Comparison of ENCODE assay signal across 12 mouse cellular contexts in the genomic region with DNA sequence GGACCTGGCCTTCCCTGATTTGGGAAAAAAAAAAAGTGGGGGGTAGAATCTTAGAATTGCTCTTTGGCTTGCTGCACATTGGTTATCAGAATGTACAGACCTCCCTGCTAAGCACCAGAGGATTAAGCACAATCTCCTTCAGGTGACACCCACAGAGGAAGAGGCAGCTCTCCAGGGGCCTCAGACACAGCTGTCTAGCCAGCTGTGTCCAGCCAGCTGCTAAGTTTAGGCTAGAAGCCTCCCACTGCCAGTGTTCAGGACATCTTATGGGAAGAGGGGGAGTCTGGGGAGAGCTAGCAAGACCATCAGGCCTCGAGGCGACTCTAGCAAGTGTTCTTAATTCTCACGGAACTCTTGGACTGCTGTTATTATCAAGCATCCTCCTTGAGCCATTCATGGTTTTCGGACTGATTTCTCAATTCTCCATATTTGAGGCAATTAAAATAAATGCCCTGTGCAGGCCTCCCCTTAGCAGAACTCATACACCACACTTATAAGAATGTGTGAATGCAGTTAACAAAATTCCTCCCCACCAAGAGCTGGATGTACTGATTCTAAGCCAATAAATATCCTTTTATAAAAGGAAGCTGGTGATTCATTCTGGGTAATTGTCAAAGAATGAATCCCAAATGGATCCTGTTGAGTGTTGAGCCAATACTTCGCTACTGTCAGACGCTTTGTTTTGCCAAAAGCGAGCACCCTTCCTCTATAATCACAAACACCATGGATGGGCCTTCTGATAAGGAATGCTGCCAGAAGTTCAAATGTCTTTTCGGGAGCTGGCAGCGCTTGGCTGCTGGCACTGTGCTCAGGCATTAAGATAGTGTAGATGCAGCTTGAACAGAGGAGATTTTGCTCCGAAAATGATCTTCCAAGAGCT.
DNase-seq lines count a peak whose midpoint lies in the region; ATAC-seq and TF ChIP-seq lines count a peak whose summit lies in the region.
"Had no signal": no experiment of that assay in that cellular context is flagged by ENCODE, and none has a peak within 500 bp of the region (broad histone marks: within the 10 kb centered on the region; RNA-seq: fewer than 3 reads in every experiment).

No protein-coding gene starts in this region.

- no peak for TF ChIP-seq POLR2A in heart, adult 2 months (IDR thresholded peaks at IDR 0.05; ENCODE audit: insufficient read depth, low read depth, low read length)
- TF ChIP-seq POLR2A in CH12.LX (IDR thresholded peaks at IDR 0.05; ENCODE audit: low read depth, low read length), result no peak

- TF ChIP-seq CTCF in heart, adult 2 months (IDR thresholded peaks at IDR 0.05), result no peak
- TF ChIP-seq CTCF in CH12.LX (conservative IDR thresholded peaks at IDR 0.05 in 1 of 2, IDR thresholded peaks at IDR 0.05 in 1 of 2; ENCODE audit: low read depth in 2 of 2, low read length in 2 of 2), result no peak
- no peak for TF ChIP-seq CTCF in intestine, postnatal 0 days (IDR thresholded peaks at IDR 0.05; ENCODE audit: low read depth)

- TF ChIP-seq EP300 in heart, adult 2 months (IDR thresholded peaks at IDR 0.05; ENCODE audit: insufficient read depth, low read depth, low read length), result no peak
- TF ChIP-seq EP300 in CH12.LX (IDR thresholded peaks at IDR 0.05; ENCODE audit: low read length), result no peak; the same call in 1 of the 2 replicates

- ATAC-seq in lung, embryonic 16.5 days (ENCODE audit: low read depth), result peak; percentile 55; the same call in 1 of the 2 replicates
- no peak for ATAC-seq in intestine, postnatal 0 days
- ATAC-seq: intestine, embryonic 16.5 days had no signal

- in situ Hi-C loops in CH12.LX (cut with MboI; ENCODE audit: low pct_ligation_motif_present, low pct_unique_long_range_greater_than_20kb, low sequenced_read_pairs), result no loop called here

- no peak overlapping the region for H3K9ac ChIP-seq in heart, adult 2 months (ENCODE audit: low read depth, low read length)
- H3K9ac ChIP-seq in CH12.LX (ENCODE audit: insufficient read depth, low read depth), result no peak overlapping the region
- H3K9ac ChIP-seq in lung, embryonic 16.5 days (ENCODE audit: low read length), result no peak overlapping the region
- H3K9ac ChIP-seq in intestine, postnatal 0 days (ENCODE audit: low read depth, low read length), result no peak overlapping the region

- no peak for TF ChIP-seq RAD21 in CH12.LX (IDR thresholded peaks at IDR 0.05; ENCODE audit: low read depth, low read length)

- intact Hi-C loops in heart, adult 2 months (cut with DNase I), result loop anchor here (10.0 kb wide), 1 partner anchor 179 kb away; no protein-coding TSS in a partner anchor

- no peaks in the 10 kb centered on the region for H3K36me3 ChIP-seq in heart, adult 2 months (ENCODE audit: control insufficient read depth, insufficient read depth, low read length)
- no peaks in the 10 kb centered on the region for H3K36me3 ChIP-seq in heart, embryonic 10.5 days
- H3K36me3 ChIP-seq in CH12.LX (replicated peaks in 1 of 2; ENCODE audit: control insufficient read depth in 1 of 2, insufficient read depth in 1 of 2, low read length in 1 of 2), result peaks cover 38 to 78% of the 10 kb centered on the region in 2 experiments
- H3K36me3 ChIP-seq in lung, embryonic 16.5 days (ENCODE audit: control insufficient read depth, insufficient read depth, low read length), result no peaks in the 10 kb centered on the region
- H3K36me3 ChIP-seq in intestine, postnatal 0 days (ENCODE audit: control insufficient read depth, insufficient read depth), result no peaks in the 10 kb centered on the region

- dilution Hi-C loops in CH12.LX (cut with MboI; ENCODE audit: extremely low pct_ligation_motif_present, extremely low pct_unique_long_range_greater_than_20kb, low sequenced_read_pairs), result loop anchor here (25.0 kb wide), 1 partner anchor 108 kb away; no protein-coding TSS in a partner anchor

- H3K9me3 ChIP-seq in heart, embryonic 10.5 days, result no peaks in the 10 kb centered on the region
- H3K9me3 ChIP-seq in CH12.LX (replicated peaks; ENCODE audit: low read length), result no peaks in the 10 kb centered on the region
- no peaks in the 10 kb centered on the region for H3K9me3 ChIP-seq in lung, embryonic 16.5 days (ENCODE audit: control insufficient read depth, low read length)
- no peaks in the 10 kb centered on the region for H3K9me3 ChIP-seq in intestine, postnatal 0 days (ENCODE audit: control insufficient read depth)
- H3K9me3 ChIP-seq: forebrain, embryonic 10.5 days had no signal

- H3K4me1 ChIP-seq in heart, adult 2 months (ENCODE audit: control insufficient read depth, insufficient read depth, low read length), result peaks cover 3% of the 10 kb centered on the region
- H3K4me1 ChIP-seq in heart, embryonic 10.5 days, result peaks cover 30% of the 10 kb centered on the region
- H3K4me1 ChIP-seq in CH12.LX (ENCODE audit: control insufficient read depth in 1 of 2, insufficient read depth in 2 of 2), result peaks cover 0 to 17% of the 10 kb centered on the region in 2 experiments; a peak in 2 of 4 replicates
- peaks cover 11% of the 10 kb centered on the region for H3K4me1 ChIP-seq in lung, embryonic 16.5 days (replicated peaks; ENCODE audit: control insufficient read depth, insufficient read depth, low read length)
- no peaks in the 10 kb centered on the region for H3K4me1 ChIP-seq in intestine, postnatal 0 days (replicated peaks; ENCODE audit: control insufficient read depth, insufficient read depth, low read length)

- peak; percentile 27 to 35 for DNase-seq in heart, adult 2 months
- no peak for DNase-seq in heart, embryonic 10.5 days (ENCODE audit: low spot score)
- DNase-seq in CH12.LX (ENCODE audit: extremely low read depth), result no peak
- DNase-seq in brain, adult 2 months (ENCODE audit: low read depth, low spot score), result peak; percentile 61
- DNase-seq in kidney, adult 18-20 months, result no peak
- DNase-seq: cerebellum, adult 11 months; left cerebral cortex, postnatal 4 days; right cerebral cortex, postnatal 25 days had no signal

- no peaks in the 10 kb centered on the region for H3K79me2 ChIP-seq in heart, adult 2 months (replicated peaks; ENCODE audit: control insufficient read depth, insufficient read depth, low read length)
- H3K79me2 ChIP-seq in CH12.LX (replicated peaks; ENCODE audit: control insufficient read depth, extremely low read depth, insufficient read depth, poor library complexity, severe bottlenecking), result no peaks in the 10 kb centered on the region; the same call in 1 of the 2 replicates

- H3K27me3 ChIP-seq in heart, adult 2 months (ENCODE audit: control insufficient read depth, insufficient read depth, low read length), result no peaks in the 10 kb centered on the region
- peaks cover 17% of the 10 kb centered on the region for H3K27me3 ChIP-seq in heart, embryonic 10.5 days (ENCODE audit: insufficient read depth, poor library complexity, severe bottlenecking)
- no peaks in the 10 kb centered on the region for H3K27me3 ChIP-seq in CH12.LX (replicated peaks)
- H3K27me3 ChIP-seq in lung, embryonic 16.5 days (ENCODE audit: control insufficient read depth, insufficient read depth, low read depth, low read length), result no peaks in the 10 kb centered on the region
- H3K27me3 ChIP-seq in intestine, postnatal 0 days (replicated peaks; ENCODE audit: control insufficient read depth, insufficient read depth, low read length), result no peaks in the 10 kb centered on the region

- WGBS in heart, adult 2 months, result 41% methylated on average over 10 of the region's 10 CpGs
- WGBS in heart, embryonic 10.5 days, result 62% methylated on average over 10 of the region's 10 CpGs
- WGBS in lung, embryonic 16.5 days, result 47% methylated on average over 10 of the region's 10 CpGs
- 73% methylated on average over 10 of the region's 10 CpGs for WGBS in intestine, postnatal 0 days

- H3K27ac ChIP-seq in heart, adult 2 months, result no peak overlapping the region
- no peak overlapping the region for H3K27ac ChIP-seq in heart, embryonic 10.5 days
- no peak overlapping the region for H3K27ac ChIP-seq in CH12.LX (ENCODE audit: insufficient read depth, low read depth)
- peak overlapping the region; percentile 42 for H3K27ac ChIP-seq in lung, embryonic 16.5 days (ENCODE audit: low read length)
- no peak overlapping the region for H3K27ac ChIP-seq in intestine, postnatal 0 days (ENCODE audit: low read depth, low read length)
- H3K27ac ChIP-seq: forebrain, embryonic 10.5 days had no signal

- H3K4me2 ChIP-seq in CH12.LX (ENCODE audit: insufficient read depth, low read depth, poor library complexity, severe bottlenecking), result no peak overlapping the region
- H3K4me2 ChIP-seq in lung, embryonic 16.5 days (ENCODE audit: low read depth, low read length), result no peak overlapping the region
- H3K4me2 ChIP-seq in intestine, postnatal 0 days (replicated peaks; ENCODE audit: low read depth), result no peak overlapping the region

- H3K4me3 ChIP-seq in heart, adult 2 months, result no peak overlapping the region
- H3K4me3 ChIP-seq in heart, embryonic 10.5 days, result no peak overlapping the region
- no peak overlapping the region for H3K4me3 ChIP-seq in CH12.LX (replicated peaks in 1 of 3; ENCODE audit: low read depth in 2 of 3, low read length in 2 of 3, poor library complexity in 1 of 3)
- no peak overlapping the region for H3K4me3 ChIP-seq in lung, embryonic 16.5 days (ENCODE audit: low read length)
- H3K4me3 ChIP-seq in intestine, postnatal 0 days (ENCODE audit: low read depth, low read length), result no peak overlapping the region
- H3K4me3 ChIP-seq: forebrain, embryonic 10.5 days had no signal

TF ChIP-seq in CH12.LX, 34 proteins besides CTCF, POLR2A, EP300 and RAD21:
- TF ChIP-seq TCF12 (IDR thresholded peaks at IDR 0.05; ENCODE audit: low read depth, low read length), result peak; percentile 53; the same call in 1 of the 2 replicates
- TF ChIP-seq SMC3 (IDR thresholded peaks at IDR 0.05; ENCODE audit: low read depth, low read length), result no peak
- peak; percentile 71 for TF ChIP-seq ETS1 (conservative IDR thresholded peaks at IDR 0.05; ENCODE audit: low read depth, low read length)
- no peak for TF ChIP-seq MAX (IDR thresholded peaks at IDR 0.05; ENCODE audit: low read length)

Comparison
In these comparisons a context has a peak if more than half of its experiments do, and no peak if none do; other contexts are left out.
1. DNase-seq: peak in heart, adult 2 months (2 of 2) and brain, adult 2 months (single experiment); none in heart, embryonic 10.5 days (single experiment), CH12.LX (single experiment) and kidney, adult 18-20 months (single experiment).